Mouse (Mus musculus): ENCODE measurements around the gene Lhfp. TPM values are rescaled to one million over a fixed set of nuclear protein-coding genes. Genes with fewer than 3 reads are reported as not detected.

Lhfp gene
- polyA plus RNA-seq, 1 experiment from 2014 or later = 82.4 TPM

- Histone ChIP-seq H3K27ac (no peak overlapping the region), H3K27me3 (no peaks in the 10 kb centered on the region), H3K4me3 (no peak overlapping the region), H3K9ac (no peak overlapping the region), H3K4me1 (peaks cover 2% of the 10 kb centered on the region; the same call in 1 of the 2 replicates), H3K36me3 (no peaks in the 10 kb centered on the region), H3K9me3 (no peaks in the 10 kb centered on the region), H3K4me2 (no peak overlapping the region)
- no peak for ATAC-seq (ENCODE audit: borderline replicate concordance, extremely low read depth, low FRiP score, low TSS enrichment)
- WGBS = 68% methylated on average over 4 of the region's 4 CpGs
Observed at GRCm38 (mm10) chr3:53292979-53293378, 251.7 kb downstream of the Lhfp start.

DNA sequence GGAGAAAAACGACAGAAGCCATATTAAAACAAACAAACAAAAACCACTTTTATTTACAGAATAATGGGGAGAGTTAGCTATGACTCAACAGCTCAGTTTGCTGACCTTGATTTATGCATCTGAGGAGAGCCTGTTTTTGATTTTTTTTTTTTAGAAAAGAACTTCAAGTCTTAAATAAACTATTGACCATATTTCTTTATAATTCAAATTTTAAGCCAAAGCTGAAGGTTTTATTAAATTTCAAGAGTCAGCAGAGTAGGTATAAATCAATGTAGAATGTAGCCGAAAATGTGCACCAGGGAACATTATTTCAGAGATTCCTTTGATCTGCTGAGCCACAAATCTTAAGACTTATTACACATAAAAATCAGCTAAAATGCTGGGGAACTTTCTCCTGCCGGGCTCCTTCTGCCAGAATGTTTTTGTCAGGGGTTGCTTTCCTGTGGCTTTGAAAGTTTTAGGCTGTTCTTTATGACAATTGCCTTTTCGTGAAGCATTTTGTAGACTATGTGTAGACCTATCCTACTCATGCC, 252.6 kb downstream of the Lhfp start:
- no peak for ATAC-seq (ENCODE audit: borderline replicate concordance, extremely low read depth, low FRiP score, low TSS enrichment)
- H3K4me1 ChIP-seq = peaks cover 2% of the 10 kb centered on the region; the same call in 1 of the 2 replicates
- H3K27ac ChIP-seq = no peak overlapping the region
- no peak overlapping the region for H3K4me3 ChIP-seq
- no peaks in the 10 kb centered on the region for H3K27me3 ChIP-seq
- 60% methylated on average over 4 of the region's 4 CpGs for WGBS
- H3K36me3 ChIP-seq = no peaks in the 10 kb centered on the region
- no peak overlapping the region for H3K4me2 ChIP-seq
- no peaks in the 10 kb centered on the region for H3K9me3 ChIP-seq
- no peak overlapping the region for H3K9ac ChIP-seq

DNA sequence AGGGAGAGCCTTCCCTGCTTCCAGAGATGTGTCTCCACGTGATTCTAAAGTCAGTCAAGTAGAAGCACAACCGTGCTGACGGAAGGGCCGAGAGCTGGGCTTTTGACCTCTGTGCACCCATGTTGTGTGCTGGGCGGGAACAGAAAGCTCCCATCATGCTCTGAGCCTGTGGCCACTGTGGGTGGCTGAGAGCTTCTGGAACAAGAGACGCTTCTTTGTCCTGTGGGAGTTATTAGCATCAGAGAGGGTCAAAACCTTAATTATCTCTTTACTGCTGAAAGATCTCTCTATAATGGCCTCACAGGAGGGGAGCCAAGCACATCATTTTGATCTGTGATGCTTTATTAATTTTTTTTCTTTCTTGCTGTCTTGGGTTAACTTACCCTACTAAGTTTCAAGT, 253.5 kb downstream of the Lhfp start:
- no peaks in the 10 kb centered on the region for H3K36me3 ChIP-seq
- 71% methylated on average over 6 of the region's 6 CpGs for WGBS
- no peak overlapping the region for H3K27ac ChIP-seq
- H3K9me3 ChIP-seq = no peaks in the 10 kb centered on the region
- no peak overlapping the region for H3K4me3 ChIP-seq
- no peak for ATAC-seq (ENCODE audit: borderline replicate concordance, extremely low read depth, low FRiP score, low TSS enrichment)
- no peaks in the 10 kb centered on the region for H3K4me1 ChIP-seq
- H3K9ac ChIP-seq = no peak overlapping the region
- H3K4me2 ChIP-seq = no peak overlapping the region
- H3K27me3 ChIP-seq = no peaks in the 10 kb centered on the region

GRCm38 (mm10) chr3:53301866-53302265, 260.5 kb downstream of the Lhfp start:
- Histone ChIP-seq H3K9me3 (no peaks in the 10 kb centered on the region), H3K27me3 (no peaks in the 10 kb centered on the region), H3K4me1 (no peaks in the 10 kb centered on the region), H3K27ac (no peak overlapping the region), H3K4me3 (no peak overlapping the region), H3K36me3 (no peaks in the 10 kb centered on the region), H3K4me2 (no peak overlapping the region), H3K9ac (no peak overlapping the region)
- no peak for ATAC-seq (ENCODE audit: borderline replicate concordance, extremely low read depth, low FRiP score, low TSS enrichment)
- WGBS = 56% methylated on average over 5 of the region's 5 CpGs

- 58% methylated on average over 4 of the region's 4 CpGs for WGBS
- no peak overlapping the region for H3K9ac ChIP-seq
- H3K9me3 ChIP-seq = no peaks in the 10 kb centered on the region
- no peak for ATAC-seq (ENCODE audit: borderline replicate concordance, extremely low read depth, low FRiP score, low TSS enrichment)
- no peak overlapping the region for H3K4me3 ChIP-seq
- H3K27me3 ChIP-seq = no peaks in the 10 kb centered on the region
- H3K27ac ChIP-seq = no peak overlapping the region
- H3K36me3 ChIP-seq = no peaks in the 10 kb centered on the region
- H3K4me2 ChIP-seq = no peak overlapping the region
- H3K4me1 ChIP-seq = no peaks in the 10 kb centered on the region
Observed at GRCm38 (mm10) chr3:53304123-53304900, 263.0 kb downstream of the Lhfp start.

- Histone ChIP-seq H3K9ac (no peak overlapping the region), H3K36me3 (no peaks in the 10 kb centered on the region), H3K27ac (no peak overlapping the region), H3K4me3 (no peak overlapping the region), H3K4me2 (no peak overlapping the region), H3K9me3 (no peaks in the 10 kb centered on the region), H3K27me3 (no peaks in the 10 kb centered on the region), H3K4me1 (no peaks in the 10 kb centered on the region)
- ATAC-seq (ENCODE audit: borderline replicate concordance, extremely low read depth, low FRiP score, low TSS enrichment) = no peak
- 93% methylated on average over 1 of the region's 1 CpGs for WGBS
Observed at GRCm38 (mm10) chr3:53305860-53306259, 264.5 kb downstream of the Lhfp start.

DNA sequence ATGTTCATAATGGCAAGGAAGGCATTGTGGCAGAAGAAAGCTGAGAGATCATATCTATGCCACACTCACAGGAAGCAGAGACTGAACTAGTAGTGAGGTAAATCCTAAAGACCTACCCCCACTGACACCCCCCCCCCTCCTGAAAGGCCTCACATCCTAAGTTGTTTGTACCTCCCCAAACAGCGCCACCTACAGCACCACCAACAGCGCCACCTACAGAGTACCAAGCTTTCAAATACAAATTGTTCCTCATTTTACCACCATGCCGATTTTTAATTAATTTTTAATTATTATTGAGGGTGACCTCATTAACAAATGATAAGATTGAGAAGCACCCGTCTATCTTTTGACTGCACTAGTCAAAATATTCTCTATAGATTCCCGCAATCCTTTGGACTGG, 267.3 kb downstream of the Lhfp start:
- WGBS = 56% methylated on average over 5 of the region's 5 CpGs
- ATAC-seq (ENCODE audit: borderline replicate concordance, extremely low read depth, low FRiP score, low TSS enrichment) = no peak
- Histone ChIP-seq H3K4me1 (no peaks in the 10 kb centered on the region), H3K9ac (no peak overlapping the region), H3K27me3 (no peaks in the 10 kb centered on the region), H3K9me3 (no peaks in the 10 kb centered on the region), H3K4me2 (no peak overlapping the region), H3K4me3 (no peak overlapping the region), H3K27ac (no peak overlapping the region), H3K36me3 (no peaks in the 10 kb centered on the region)

DNA sequence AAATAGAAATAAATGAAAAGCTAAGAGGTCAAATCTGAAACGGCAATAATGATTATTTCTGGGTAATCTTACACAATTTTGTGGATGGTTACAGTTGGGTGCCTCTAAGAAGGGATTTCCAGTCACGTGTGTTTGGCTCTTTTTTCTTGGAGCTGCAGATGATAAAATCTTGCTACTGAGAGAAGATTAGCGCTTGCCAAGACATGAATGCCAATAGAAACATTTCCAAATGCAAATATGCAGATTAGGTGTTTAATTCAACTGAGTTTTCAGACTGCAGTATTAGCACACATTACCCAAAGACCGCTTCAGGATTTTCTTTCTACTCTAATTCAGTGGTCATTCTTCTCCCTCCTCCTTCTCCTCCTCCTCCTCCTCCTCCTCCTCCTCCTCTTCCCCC, 268.8 kb downstream of the Lhfp start:
- no peaks in the 10 kb centered on the region for H3K4me1 ChIP-seq
- no peak for ATAC-seq (ENCODE audit: borderline replicate concordance, extremely low read depth, low FRiP score, low TSS enrichment)
- H3K27ac ChIP-seq = no peak overlapping the region
- no peak overlapping the region for H3K4me3 ChIP-seq
- H3K36me3 ChIP-seq = no peaks in the 10 kb centered on the region
- no peaks in the 10 kb centered on the region for H3K27me3 ChIP-seq
- WGBS = 59% methylated on average over 4 of the region's 4 CpGs
- no peak overlapping the region for H3K9ac ChIP-seq
- no peak overlapping the region for H3K4me2 ChIP-seq
- H3K9me3 ChIP-seq = no peaks in the 10 kb centered on the region

- ATAC-seq (ENCODE audit: borderline replicate concordance, extremely low read depth, low FRiP score, low TSS enrichment) = no peak
- Histone ChIP-seq H3K4me3 (no peak overlapping the region), H3K4me2 (no peak overlapping the region), H3K36me3 (no peaks in the 10 kb centered on the region), H3K4me1 (no peaks in the 10 kb centered on the region), H3K9ac (no peak overlapping the region), H3K27me3 (no peaks in the 10 kb centered on the region), H3K27ac (no peak overlapping the region), H3K9me3 (no peaks in the 10 kb centered on the region)
- 93% methylated on average over 2 of the region's 2 CpGs for WGBS
Observed at GRCm38 (mm10) chr3:53310615-53311014, 269.3 kb downstream of the Lhfp start.

Other genes starting within 250 kb of the Lhfp start
- gene Cog6, start 24.3 kb upstream of the Lhfp start, polyA plus RNA-seq (2015; fragmentation: Nextera tagmentation; extraction: Ambion mirVana) = 39.4 and 46.1 TPM in 2 replicates

Measured in lung, embryonic 15.5 days (tissue).